Mouse (Mus musculus): ENCODE measurements around the gene Babam2. TPM values are rescaled to one million over a fixed set of nuclear protein-coding genes. Genes with fewer than 3 reads are reported as not detected.
"Not testable (repeated sequence)": the region's sequence is repeated elsewhere in the genome, so short reads cannot be mapped to it uniquely, and the experiment has no call there.

The Babam2 gene
- total RNA-seq, 2 experiments from 2014 or later: 49.3 to 50.4 TPM

GRCm38 (mm10) chr5:31961423-31961822 lies 263.9 kb downstream of the Babam2 start:
- no peak overlapping the region for H3K4me3 ChIP-seq
- no peak for DNase-seq (ENCODE audit: low spot score in 2 of 2)
- H3K27ac ChIP-seq: no peak overlapping the region
- no peak for TF ChIP-seq CTCF (conservative IDR thresholded peaks at IDR 0.05)

- DNase-seq (ENCODE audit: low spot score in 2 of 2): no peak
- H3K4me3 ChIP-seq: no peak overlapping the region
- no peak for TF ChIP-seq CTCF (conservative IDR thresholded peaks at IDR 0.05)
- no peak overlapping the region for H3K27ac ChIP-seq
Observed at GRCm38 (mm10) chr5:31962346-31962745, 264.9 kb downstream of the Babam2 start.

GRCm38 (mm10) chr5:31963352-31963751 lies 265.9 kb downstream of the Babam2 start:
- Histone ChIP-seq H3K27ac (no peak overlapping the region), H3K4me3 (no peak overlapping the region)
- DNase-seq (ENCODE audit: low spot score in 2 of 2): no peak
- TF ChIP-seq CTCF (conservative IDR thresholded peaks at IDR 0.05): no peak

- Histone ChIP-seq H3K27ac (no peak overlapping the region), H3K4me3 (no peak overlapping the region)
- DNase-seq (ENCODE audit: low spot score in 2 of 2): no peak
- no peak for TF ChIP-seq CTCF (conservative IDR thresholded peaks at IDR 0.05)
Observed at GRCm38 (mm10) chr5:31963851-31964250, 266.4 kb downstream of the Babam2 start.

- TF ChIP-seq CTCF (conservative IDR thresholded peaks at IDR 0.05): no peak
- Histone ChIP-seq H3K27ac (no peak overlapping the region), H3K4me3 (no peak overlapping the region)
- DNase-seq (ENCODE audit: low spot score in 2 of 2): no peak
Observed at GRCm38 (mm10) chr5:31966741-31967140, 269.3 kb downstream of the Babam2 start.

GRCm38 (mm10) chr5:31967526-31967925 lies 270.0 kb downstream of the Babam2 start:
- Histone ChIP-seq H3K4me3 (no peak overlapping the region), H3K27ac (no peak overlapping the region)
- DNase-seq (ENCODE audit: low spot score in 2 of 2): no peak
- no peak for TF ChIP-seq CTCF (conservative IDR thresholded peaks at IDR 0.05)

GRCm38 (mm10) chr5:31968046-31968506 lies 270.6 kb downstream of the Babam2 start:
- no peak overlapping the region for H3K27ac ChIP-seq
- no peak for TF ChIP-seq CTCF (conservative IDR thresholded peaks at IDR 0.05)
- no peak overlapping the region for H3K4me3 ChIP-seq
- no peak for DNase-seq (ENCODE audit: low spot score in 2 of 2)

- not testable (repeated sequence) for DNase-seq (ENCODE audit: low spot score in 2 of 2); H3K4me3 ChIP-seq; H3K27ac ChIP-seq
Observed at GRCm38 (mm10) chr5:31972416-31972815, 274.9 kb downstream of the Babam2 start.

GRCm38 (mm10) chr5:31974614-31975168 lies 277.2 kb downstream of the Babam2 start:
- H3K4me3 ChIP-seq: no peak overlapping the region
- H3K27ac ChIP-seq: peak overlapping the region; percentile 43; the same call in 1 of the 2 replicates
- TF ChIP-seq CTCF (conservative IDR thresholded peaks at IDR 0.05): no peak
- no peak for DNase-seq (ENCODE audit: low spot score in 2 of 2)

GRCm38 (mm10) chr5:31982061-31982460 lies 284.6 kb downstream of the Babam2 start:
- no peak overlapping the region for H3K4me3 ChIP-seq
- no peak for TF ChIP-seq CTCF (conservative IDR thresholded peaks at IDR 0.05)

GRCm38 (mm10) chr5:31983161-31983560 lies 285.7 kb downstream of the Babam2 start:
- no peak for TF ChIP-seq CTCF (conservative IDR thresholded peaks at IDR 0.05)
- Histone ChIP-seq H3K4me3 (no peak overlapping the region), H3K27ac (peak overlapping the region; percentile 86; the same call in 1 of the 2 replicates)
- no peak for DNase-seq (ENCODE audit: low spot score in 2 of 2)

More at GRCm38 (mm10) chr5:31982061-31982460, 284.6 kb downstream of the Babam2 start:
- no peak for DNase-seq (ENCODE audit: low spot score in 2 of 2)
- H3K27ac ChIP-seq: no peak overlapping the region

- H3K27ac ChIP-seq: peak overlapping the region; percentile 86
- H3K4me3 ChIP-seq: no peak overlapping the region
- no peak for TF ChIP-seq CTCF (conservative IDR thresholded peaks at IDR 0.05)
- DNase-seq (ENCODE audit: low spot score in 2 of 2): no peak
Observed at GRCm38 (mm10) chr5:31983817-31984368, 286.4 kb downstream of the Babam2 start.

GRCm38 (mm10) chr5:31984369-31984961 lies 287.0 kb downstream of the Babam2 start:
- H3K4me3 ChIP-seq: no peak overlapping the region
- peak overlapping the region; percentile 86 for H3K27ac ChIP-seq
- DNase-seq (ENCODE audit: low spot score in 2 of 2): peak in 1 of 2 experiments; percentile 58
- TF ChIP-seq CTCF (conservative IDR thresholded peaks at IDR 0.05): no peak

GRCm38 (mm10) chr5:31985021-31985420 lies 287.5 kb downstream of the Babam2 start:
- no peak for TF ChIP-seq CTCF (conservative IDR thresholded peaks at IDR 0.05)
- H3K4me3 ChIP-seq: no peak overlapping the region
- peak overlapping the region; percentile 86 for H3K27ac ChIP-seq
- no peak for DNase-seq (ENCODE audit: low spot score in 2 of 2)
